Mouse (Mus musculus): ENCODE results near the gene Samd8. TPM values are rescaled to one million over a fixed set of nuclear protein-coding genes. Genes with fewer than 3 reads are reported as not detected.
A peak's percentile ranks its signal among the peaks of the same experiment; 100 is the strongest.

Samd8 gene
- polyA plus RNA-seq, 1 experiment from 2014 or later = 12.9 TPM

- DNase-seq (ENCODE audit: low spot score) (peak; percentile 61), ATAC-seq (ENCODE audit: insufficient read depth, low FRiP score, low TSS enrichment) (peak; percentile 65; the same call in 1 of the 2 replicates)
- under 1% methylated on average over 26 of the region's 26 CpGs for WGBS
- H3K9ac ChIP-seq (ENCODE audit: low read length) = peak within 1 kb of the TSS; percentile 82
- peaks cover 4% of the 10 kb centered on the region; the same call in 1 of the 2 replicates for H3K4me1 ChIP-seq (ENCODE audit: control insufficient read depth, insufficient read depth, low read length)
- peak within 1 kb of the TSS; percentile 66 for H3K4me2 ChIP-seq (ENCODE audit: low read depth)
- peak within 1 kb of the TSS; percentile 36 for H3K27ac ChIP-seq (ENCODE audit: low read depth, low read length)
- H3K27me3 ChIP-seq (ENCODE audit: control insufficient read depth, insufficient read depth, low read length) = no peaks in the 10 kb centered on the region
- peak within 1 kb of the TSS; percentile 88 for H3K4me3 ChIP-seq (ENCODE audit: low read depth, low read length)
- no peaks in the 10 kb centered on the region for H3K9me3 ChIP-seq (ENCODE audit: control insufficient read depth, low read length)
- H3K36me3 ChIP-seq (ENCODE audit: control insufficient read depth, insufficient read depth, low read length) = no peaks in the 10 kb centered on the region
Observed at GRCm38 (mm10) chr14:21750881-21751542, 681 bp downstream of the Samd8 start, which contains the start of gene Dusp13. Gene Dusp13, minus strand, starts transcription at chr14:21751181.

- Histone ChIP-seq H3K4me2 (ENCODE audit: low read depth) (no peak overlapping the region), H3K9me3 (ENCODE audit: control insufficient read depth, low read length) (no peaks in the 10 kb centered on the region), H3K9ac (ENCODE audit: low read length) (no peak overlapping the region), H3K36me3 (ENCODE audit: control insufficient read depth, insufficient read depth, low read length) (no peaks in the 10 kb centered on the region), H3K27ac (ENCODE audit: low read depth, low read length) (no peak overlapping the region), H3K27me3 (ENCODE audit: control insufficient read depth, insufficient read depth, low read length) (no peaks in the 10 kb centered on the region), H3K4me1 (ENCODE audit: control insufficient read depth, insufficient read depth, low read length) (peaks cover 4% of the 10 kb centered on the region; the same call in 1 of the 2 replicates), H3K4me3 (ENCODE audit: low read depth, low read length) (no peak overlapping the region)
- ATAC-seq (ENCODE audit: insufficient read depth, low FRiP score, low TSS enrichment) (no peak), DNase-seq (ENCODE audit: low spot score) (no peak)
- WGBS = 95% methylated on average over 3 of the region's 3 CpGs
Observed at GRCm38 (mm10) chr14:21752411-21752810, 2.1 kb downstream of the Samd8 start.

GRCm38 (mm10) chr14:21753367-21753766 is 3.0 kb downstream of the Samd8 start:
- Histone ChIP-seq H3K9ac (ENCODE audit: low read length) (no peak overlapping the region), H3K4me3 (ENCODE audit: low read depth, low read length) (no peak overlapping the region), H3K36me3 (ENCODE audit: control insufficient read depth, insufficient read depth, low read length) (no peaks in the 10 kb centered on the region), H3K27ac (ENCODE audit: low read depth, low read length) (no peak overlapping the region), H3K9me3 (ENCODE audit: control insufficient read depth, low read length) (no peaks in the 10 kb centered on the region), H3K27me3 (ENCODE audit: control insufficient read depth, insufficient read depth, low read length) (no peaks in the 10 kb centered on the region), H3K4me2 (ENCODE audit: low read depth) (no peak overlapping the region), H3K4me1 (ENCODE audit: control insufficient read depth, insufficient read depth, low read length) (peaks cover 4% of the 10 kb centered on the region; the same call in 1 of the 2 replicates)
- 85% methylated on average over 4 of the region's 4 CpGs for WGBS
- ATAC-seq (ENCODE audit: insufficient read depth, low FRiP score, low TSS enrichment) (no peak), DNase-seq (ENCODE audit: low spot score) (no peak)

GRCm38 (mm10) chr14:21761560-21761959 is 11.2 kb downstream of the Samd8 start:
- no peak for ATAC-seq (ENCODE audit: insufficient read depth, low FRiP score, low TSS enrichment)
- no peaks in the 10 kb centered on the region for H3K4me1 ChIP-seq (ENCODE audit: control insufficient read depth, insufficient read depth, low read length)
- no peak overlapping the region for H3K9ac ChIP-seq (ENCODE audit: low read length)
- no peaks in the 10 kb centered on the region for H3K36me3 ChIP-seq (ENCODE audit: control insufficient read depth, insufficient read depth, low read length)
- no peak for DNase-seq (ENCODE audit: low spot score)
- H3K4me2 ChIP-seq (ENCODE audit: low read depth) = no peak overlapping the region
- no peak overlapping the region for H3K27ac ChIP-seq (ENCODE audit: low read depth, low read length)
- H3K4me3 ChIP-seq (ENCODE audit: low read depth, low read length) = no peak overlapping the region
- 92% methylated on average over 9 of the region's 9 CpGs for WGBS
- H3K9me3 ChIP-seq (ENCODE audit: control insufficient read depth, low read length) = no peaks in the 10 kb centered on the region
- no peaks in the 10 kb centered on the region for H3K27me3 ChIP-seq (ENCODE audit: control insufficient read depth, insufficient read depth, low read length)

- Histone ChIP-seq H3K27ac (ENCODE audit: low read depth, low read length) (no peak overlapping the region), H3K27me3 (ENCODE audit: control insufficient read depth, insufficient read depth, low read length) (no peaks in the 10 kb centered on the region), H3K4me1 (ENCODE audit: control insufficient read depth, insufficient read depth, low read length) (0 out of 2 replicates have a peak, but pooled peaks cover 2% of the 10 kb centered on the region), H3K36me3 (ENCODE audit: control insufficient read depth, insufficient read depth, low read length) (no peaks in the 10 kb centered on the region), H3K4me3 (ENCODE audit: low read depth, low read length) (no peak overlapping the region), H3K9ac (ENCODE audit: low read length) (no peak overlapping the region), H3K9me3 (ENCODE audit: control insufficient read depth, low read length) (no peaks in the 10 kb centered on the region), H3K4me2 (ENCODE audit: low read depth) (no peak overlapping the region)
- ATAC-seq (ENCODE audit: insufficient read depth, low FRiP score, low TSS enrichment) (no peak), DNase-seq (ENCODE audit: low spot score) (no peak)
- WGBS = 92% methylated on average over 3 of the region's 3 CpGs
Observed at GRCm38 (mm10) chr14:21763736-21764135, 13.4 kb downstream of the Samd8 start.

GRCm38 (mm10) chr14:21764646-21765045 is 14.3 kb downstream of the Samd8 start:
- Histone ChIP-seq H3K9me3 (ENCODE audit: control insufficient read depth, low read length) (no peaks in the 10 kb centered on the region), H3K27me3 (ENCODE audit: control insufficient read depth, insufficient read depth, low read length) (no peaks in the 10 kb centered on the region), H3K4me2 (ENCODE audit: low read depth) (no peak overlapping the region), H3K4me1 (ENCODE audit: control insufficient read depth, insufficient read depth, low read length) (0 out of 2 replicates have a peak, but pooled peaks cover 2% of the 10 kb centered on the region), H3K9ac (ENCODE audit: low read length) (no peak overlapping the region), H3K36me3 (ENCODE audit: control insufficient read depth, insufficient read depth, low read length) (no peaks in the 10 kb centered on the region), H3K4me3 (ENCODE audit: low read depth, low read length) (no peak overlapping the region), H3K27ac (ENCODE audit: low read depth, low read length) (no peak overlapping the region)
- 88% methylated on average over 6 of the region's 6 CpGs for whole genome bisulfite sequencing
- DNase-seq (ENCODE audit: low spot score) (no peak), ATAC-seq (ENCODE audit: insufficient read depth, low FRiP score, low TSS enrichment) (no peak)

- DNase-seq (ENCODE audit: low spot score) (no peak), ATAC-seq (ENCODE audit: insufficient read depth, low FRiP score, low TSS enrichment) (no peak)
- H3K9ac ChIP-seq (ENCODE audit: low read length) = no peak overlapping the region
- no peaks in the 10 kb centered on the region for H3K9me3 ChIP-seq (ENCODE audit: control insufficient read depth, low read length)
- WGBS = 93% methylated on average over 7 of the region's 7 CpGs
- no peak overlapping the region for H3K4me2 ChIP-seq (ENCODE audit: low read depth)
- H3K4me1 ChIP-seq (ENCODE audit: control insufficient read depth, insufficient read depth, low read length) = 0 out of 2 replicates have a peak, but pooled peaks cover 2% of the 10 kb centered on the region
- H3K27me3 ChIP-seq (ENCODE audit: control insufficient read depth, insufficient read depth, low read length) = no peaks in the 10 kb centered on the region
- no peaks in the 10 kb centered on the region for H3K36me3 ChIP-seq (ENCODE audit: control insufficient read depth, insufficient read depth, low read length)
- no peak overlapping the region for H3K27ac ChIP-seq (ENCODE audit: low read depth, low read length)
- H3K4me3 ChIP-seq (ENCODE audit: low read depth, low read length) = no peak overlapping the region
Observed at GRCm38 (mm10) chr14:21765754-21766397, 15.5 kb downstream of the Samd8 start.

GRCm38 (mm10) chr14:21766398-21766958 is 16.1 kb downstream of the Samd8 start:
- Histone ChIP-seq H3K4me3 (ENCODE audit: low read depth, low read length) (no peak overlapping the region), H3K27me3 (ENCODE audit: control insufficient read depth, insufficient read depth, low read length) (no peaks in the 10 kb centered on the region), H3K36me3 (ENCODE audit: control insufficient read depth, insufficient read depth, low read length) (no peaks in the 10 kb centered on the region), H3K9me3 (ENCODE audit: control insufficient read depth, low read length) (no peaks in the 10 kb centered on the region), H3K4me2 (ENCODE audit: low read depth) (no peak overlapping the region), H3K4me1 (ENCODE audit: control insufficient read depth, insufficient read depth, low read length) (0 out of 2 replicates have a peak, but pooled peaks cover 2% of the 10 kb centered on the region), H3K27ac (ENCODE audit: low read depth, low read length) (no peak overlapping the region), H3K9ac (ENCODE audit: low read length) (no peak overlapping the region)
- WGBS = 96% methylated on average over 6 of the region's 6 CpGs
- DNase-seq (ENCODE audit: low spot score) = no peak
- no peak for ATAC-seq (ENCODE audit: insufficient read depth, low FRiP score, low TSS enrichment)

Measured in neural tube, embryonic 11.5 days (tissue).